Mouse (Mus musculus): ENCODE results near the gene Dnajc7. TPM values are rescaled to one million over a fixed set of nuclear protein-coding genes. Genes with fewer than 3 reads are reported as not detected.

The Dnajc7 gene
- polyA plus RNA-seq, 2 experiments = 15.1 to 61.7 TPM

DNA sequence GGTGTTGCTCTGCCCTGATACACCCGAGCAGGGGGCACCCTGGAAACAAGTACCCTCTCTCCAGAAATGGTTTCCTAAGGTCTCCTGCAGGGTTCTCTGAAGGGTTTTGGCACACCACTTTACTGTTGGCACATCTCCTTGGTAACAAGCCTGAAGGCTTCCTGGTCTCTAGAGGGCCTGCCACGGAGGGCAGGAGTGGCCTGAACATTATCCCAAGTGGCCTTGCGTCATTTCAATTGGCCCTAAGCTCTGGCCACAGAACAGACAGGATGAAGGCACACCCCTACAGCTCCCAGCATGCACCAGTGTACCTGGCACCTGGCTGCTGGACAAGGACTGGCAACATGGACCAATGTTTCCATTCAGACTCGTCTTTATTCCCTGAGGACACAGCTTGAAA, 67.1 kb downstream of the Dnajc7 start:
- WGBS (ENCODE audit: insufficient replicate concordance) = 68% methylated on average over 4 of the region's 4 CpGs
- H3K4me1 ChIP-seq (replicated peaks; ENCODE audit: control insufficient read depth in 2 of 2, insufficient read depth in 2 of 2, low read length in 1 of 2) = peaks cover 0 to 6% of the 10 kb centered on the region in 2 experiments; a peak in 1 of 4 replicates

DNA sequence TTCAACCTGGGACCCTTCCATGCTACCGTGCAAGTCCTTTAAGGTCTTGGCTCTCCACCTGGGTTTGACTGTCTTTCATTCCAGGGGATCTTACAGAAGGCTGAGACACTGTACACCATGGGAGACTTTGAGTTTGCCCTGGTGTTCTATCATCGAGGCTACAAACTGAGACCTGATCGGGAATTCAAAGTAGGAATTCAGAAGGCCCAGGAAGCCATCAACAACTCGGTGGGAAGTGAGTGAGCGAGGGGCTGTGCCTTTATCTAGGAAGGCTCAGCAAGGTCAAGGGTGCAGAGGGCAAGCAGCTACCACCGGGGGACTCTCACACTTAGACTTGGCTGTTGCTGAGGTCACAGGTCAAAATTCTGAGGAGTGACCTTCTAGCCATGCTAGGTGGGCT, 69.9 kb downstream of the Dnajc7 start:
- WGBS (ENCODE audit: insufficient replicate concordance) = 49% methylated on average over 6 of the region's 6 CpGs
- Histone ChIP-seq H3K9me3 (ENCODE audit: control insufficient read depth, low read length) (no peaks in the 10 kb centered on the region), H3K4me3 (ENCODE audit: insufficient read depth in 1 of 2, low read depth in 2 of 2, low read length in 2 of 2) (no peak overlapping the region), H3K27ac (no peak overlapping the region), H3K4me1 (replicated peaks; ENCODE audit: control insufficient read depth in 2 of 2, insufficient read depth in 2 of 2, low read length in 1 of 2) (peaks cover 3 to 15% of the 10 kb centered on the region in 2 experiments), H3K27me3 (ENCODE audit: control insufficient read depth, insufficient read depth, low read length) (no peaks in the 10 kb centered on the region), H3K9ac (replicated peaks) (no peak overlapping the region), H3K4me2 (ENCODE audit: low read depth) (no peak overlapping the region), H3K36me3 (replicated peaks; ENCODE audit: control insufficient read depth, insufficient read depth, low read depth) (no peaks in the 10 kb centered on the region)
- ATAC-seq (ENCODE audit: insufficient read depth) = no peak
- DNase-seq (ENCODE audit: low read depth in 3 of 3, low spot score in 3 of 3) = no peak
- TF ChIP-seq EP300 (IDR thresholded peaks at IDR 0.05; ENCODE audit: low read depth) (no peak), CTCF (IDR thresholded peaks at IDR 0.05; ENCODE audit: low read depth) (no peak)

More for the DNA sequence above, 67.1 kb downstream of the Dnajc7 start:
- Histone ChIP-seq H3K36me3 (replicated peaks; ENCODE audit: control insufficient read depth, insufficient read depth, low read depth) (no peaks in the 10 kb centered on the region), H3K27me3 (ENCODE audit: control insufficient read depth, insufficient read depth, low read length) (no peaks in the 10 kb centered on the region), H3K27ac (no peak overlapping the region), H3K9ac (replicated peaks) (no peak overlapping the region), H3K4me3 (ENCODE audit: insufficient read depth in 1 of 2, low read depth in 2 of 2, low read length in 2 of 2) (no peak overlapping the region), H3K9me3 (ENCODE audit: control insufficient read depth, low read length) (no peaks in the 10 kb centered on the region), H3K4me2 (ENCODE audit: low read depth) (no peak overlapping the region)
- no peak for TF ChIP-seq CTCF (IDR thresholded peaks at IDR 0.05; ENCODE audit: low read depth)
- no peak for TF ChIP-seq EP300 (IDR thresholded peaks at IDR 0.05; ENCODE audit: low read depth)
- DNase-seq (ENCODE audit: low read depth in 3 of 3, low spot score in 3 of 3) = no peak
- no peak for ATAC-seq (ENCODE audit: insufficient read depth)

DNA sequence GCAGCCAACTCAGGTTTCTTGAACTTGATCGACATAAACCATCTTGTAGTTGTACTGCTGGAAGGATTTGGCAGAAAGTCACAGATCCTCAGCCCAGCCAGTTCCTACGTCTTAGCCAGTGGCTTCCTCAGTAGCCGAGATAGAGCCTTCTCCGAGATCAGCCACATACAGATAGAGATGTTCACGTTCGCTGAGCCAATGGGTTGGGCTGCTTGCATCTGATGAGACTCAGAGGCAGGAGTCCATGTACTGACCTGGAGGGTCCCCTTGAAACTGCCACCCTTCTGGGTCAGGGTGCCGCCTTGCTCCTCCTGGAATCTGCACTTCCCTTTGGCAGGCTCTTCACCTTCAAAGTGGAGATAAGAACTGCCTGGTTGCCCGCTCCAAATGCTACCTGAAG, 70.5 kb downstream of the Dnajc7 start:
- Histone ChIP-seq H3K4me1 (replicated peaks; ENCODE audit: control insufficient read depth in 2 of 2, insufficient read depth in 2 of 2, low read length in 1 of 2) (peaks cover 6 to 20% of the 10 kb centered on the region in 2 experiments), H3K4me2 (ENCODE audit: low read depth) (no peak overlapping the region), H3K27ac (no peak overlapping the region), H3K36me3 (replicated peaks; ENCODE audit: control insufficient read depth, insufficient read depth, low read depth) (no peaks in the 10 kb centered on the region), H3K27me3 (ENCODE audit: control insufficient read depth, insufficient read depth, low read length) (no peaks in the 10 kb centered on the region), H3K9ac (replicated peaks) (no peak overlapping the region), H3K4me3 (ENCODE audit: insufficient read depth in 1 of 2, low read depth in 2 of 2, low read length in 2 of 2) (no peak overlapping the region), H3K9me3 (ENCODE audit: control insufficient read depth, low read length) (no peaks in the 10 kb centered on the region)
- WGBS (ENCODE audit: insufficient replicate concordance) = 52% methylated on average over 8 of the region's 8 CpGs
- DNase-seq (ENCODE audit: low read depth in 3 of 3, low spot score in 3 of 3) (no peak), ATAC-seq (ENCODE audit: insufficient read depth) (no peak)
- TF ChIP-seq CTCF (IDR thresholded peaks at IDR 0.05; ENCODE audit: low read depth) (no peak), EP300 (IDR thresholded peaks at IDR 0.05; ENCODE audit: low read depth) (no peak)

DNA sequence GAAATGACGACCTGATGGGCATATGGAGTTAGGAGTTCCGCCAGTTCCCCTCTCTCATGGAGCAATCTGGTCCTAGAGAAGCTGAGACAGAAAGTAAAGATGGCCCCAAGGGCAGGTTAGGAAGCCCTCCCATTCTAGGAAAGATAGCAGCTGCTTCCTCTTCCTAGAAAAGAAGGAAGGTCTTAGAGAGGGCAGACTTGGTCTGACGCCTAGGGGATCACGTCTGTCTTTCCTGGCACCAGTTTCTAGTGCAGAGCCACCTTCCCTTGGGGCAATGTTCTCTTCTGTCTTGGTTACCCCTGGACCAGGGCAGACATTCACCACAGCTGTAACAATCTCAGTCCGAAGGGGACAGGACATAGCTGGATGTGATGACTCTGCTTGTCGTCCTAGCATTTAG, 71.8 kb downstream of the Dnajc7 start:
- WGBS (ENCODE audit: insufficient replicate concordance) = 41% methylated on average over 6 of the region's 6 CpGs
- no peaks in the 10 kb centered on the region for H3K36me3 ChIP-seq (replicated peaks; ENCODE audit: control insufficient read depth, insufficient read depth, low read depth)
- peaks cover 6 to 20% of the 10 kb centered on the region in 2 experiments for H3K4me1 ChIP-seq (replicated peaks; ENCODE audit: control insufficient read depth in 2 of 2, insufficient read depth in 2 of 2, low read length in 1 of 2)
- H3K27ac ChIP-seq = no peak overlapping the region
- no peaks in the 10 kb centered on the region for H3K27me3 ChIP-seq (ENCODE audit: control insufficient read depth, insufficient read depth, low read length)
- TF ChIP-seq EP300 (IDR thresholded peaks at IDR 0.05; ENCODE audit: low read depth) (no peak), CTCF (IDR thresholded peaks at IDR 0.05; ENCODE audit: low read depth) (no peak)
- no peaks in the 10 kb centered on the region for H3K9me3 ChIP-seq (ENCODE audit: control insufficient read depth, low read length)
- DNase-seq (ENCODE audit: low read depth in 3 of 3, low spot score in 3 of 3) (no peak), ATAC-seq (ENCODE audit: insufficient read depth) (no peak)
- no peak overlapping the region for H3K9ac ChIP-seq (replicated peaks)
- H3K4me3 ChIP-seq (ENCODE audit: insufficient read depth in 1 of 2, low read depth in 2 of 2, low read length in 2 of 2) = no peak overlapping the region
- no peak overlapping the region for H3K4me2 ChIP-seq (ENCODE audit: low read depth)

DNA sequence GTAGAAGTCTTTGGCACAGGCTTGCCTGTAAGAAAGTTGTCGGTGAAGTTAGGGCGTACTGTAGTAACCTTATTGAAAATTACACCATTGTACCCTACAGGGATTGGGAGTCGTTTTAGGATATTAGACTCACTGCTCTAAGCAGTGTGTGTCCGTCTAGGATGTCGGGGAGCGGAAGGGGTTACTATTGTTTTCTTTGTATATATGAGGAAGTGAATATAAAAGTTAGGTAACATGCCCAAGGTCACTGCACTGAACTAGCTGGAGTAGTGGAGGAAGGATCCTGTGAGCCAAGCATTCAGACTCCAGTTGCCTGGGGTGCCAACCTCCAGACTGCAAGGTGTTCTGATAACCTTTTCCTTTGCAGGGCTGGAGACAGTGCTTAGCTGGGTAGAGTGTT, 73.0 kb downstream of the Dnajc7 start:
- Histone ChIP-seq H3K4me3 (ENCODE audit: insufficient read depth in 1 of 2, low read depth in 2 of 2, low read length in 2 of 2) (no peak overlapping the region), H3K9me3 (ENCODE audit: control insufficient read depth, low read length) (no peaks in the 10 kb centered on the region), H3K27me3 (ENCODE audit: control insufficient read depth, insufficient read depth, low read length) (no peaks in the 10 kb centered on the region), H3K4me2 (ENCODE audit: low read depth) (no peak overlapping the region), H3K4me1 (replicated peaks; ENCODE audit: control insufficient read depth in 2 of 2, insufficient read depth in 2 of 2, low read length in 1 of 2) (peaks cover 6 to 20% of the 10 kb centered on the region in 2 experiments), H3K27ac (no peak overlapping the region), H3K9ac (replicated peaks) (no peak overlapping the region), H3K36me3 (replicated peaks; ENCODE audit: control insufficient read depth, insufficient read depth, low read depth) (no peaks in the 10 kb centered on the region)
- ATAC-seq (ENCODE audit: insufficient read depth) = no peak
- TF ChIP-seq EP300 (IDR thresholded peaks at IDR 0.05; ENCODE audit: low read depth) (no peak), CTCF (IDR thresholded peaks at IDR 0.05; ENCODE audit: low read depth) (no peak)
- WGBS (ENCODE audit: insufficient replicate concordance) = 71% methylated on average over 6 of the region's 6 CpGs
- DNase-seq (ENCODE audit: low read depth in 3 of 3, low spot score in 3 of 3) = no peak
